Mouse (Mus musculus) cerebellum, adult 2 months (tissue): ENCODE results near the gene Alkbh8.

Experiments used
- CTCF ChIP-seq: fragments of 200-500 bp; IDR thresholded peaks from 2 replicates; pipeline ENCODE4 v1.5.1; 2011; ENCODE audit warnings: low read depth, mild to moderate bottlenecking, control low read depth, low read length, moderate library complexity, borderline replicate concordance; ENCODE audit not compliant: insufficient read depth
- POLR2A ChIP-seq: fragments of 200-500 bp; IDR thresholded peaks from 2 replicates; pipeline ENCODE4 v1.6.1; 2011; ENCODE audit warnings: low read length, control low read depth, borderline replicate concordance; ENCODE audit not compliant: insufficient read depth

DNA sequence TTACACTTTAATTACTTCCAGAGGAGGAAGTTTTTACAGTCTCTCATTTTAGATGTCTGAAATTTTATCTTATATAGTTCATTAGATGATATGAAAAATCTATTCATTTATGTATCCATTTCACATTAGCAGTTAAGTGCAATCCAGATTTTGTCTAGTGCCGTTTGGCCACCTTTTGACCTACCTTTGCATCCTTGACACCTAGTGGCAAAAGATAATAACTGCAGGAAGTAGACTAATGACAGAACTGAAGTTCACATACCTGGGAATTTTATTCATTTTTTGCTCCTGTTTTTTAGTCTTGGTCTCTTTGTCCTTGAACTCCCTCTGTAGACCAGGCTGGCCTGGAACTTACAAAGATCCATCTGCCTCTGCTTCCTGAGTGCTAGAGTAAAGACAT, 15.1 kb downstream of the Alkbh8 start:
- TF ChIP-seq POLR2A (no peak), CTCF (no peak)
